Mouse (Mus musculus) midbrain, embryonic 11.5 days (tissue): ENCODE data around the gene Ip6k1. TPM values are rescaled to one million over a fixed set of nuclear protein-coding genes. Genes with fewer than 3 reads are reported as not detected.

Source experiments
- ATAC-seq: fragments of 200-750 bp; cut with Nextera tagmentation; 2 replicates; pipeline ENCODE4 v1.8.0; 2017; ENCODE audit warnings: moderate TSS enrichment, moderate library complexity; ENCODE audit not compliant: low FRiP score
- DNase-seq: peaks from one replicate; pipeline ENCODE4 v3.0.0; 2015; ENCODE audit warnings: low spot score; ENCODE audit errors: missing footprints
- H3K27ac ChIP-seq: fragments of 300-500 bp; sonication (generic); 2 replicates; pipeline ENCODE4 v1.5.1; 2014; ENCODE audit warnings: low read depth, low read length
- H3K27me3 ChIP-seq: fragments of 300-500 bp; sonication (generic); 2 replicates; pipeline ENCODE4 v1.6.1; 2014; ENCODE audit warnings: mild to moderate bottlenecking, low read length, moderate library complexity, mixed read lengths; ENCODE audit not compliant: control insufficient read depth, insufficient read depth
- H3K36me3 ChIP-seq: fragments of 300-500 bp; sonication (generic); 2 replicates; pipeline ENCODE4 v1.6.1; 2014; ENCODE audit warnings: mild to moderate bottlenecking, low read length, moderate library complexity, mixed read lengths; ENCODE audit not compliant: control insufficient read depth, insufficient read depth
- H3K4me1 ChIP-seq: fragments of 300-500 bp; sonication (generic); 2 replicates; pipeline ENCODE4 v1.6.1; 2014; ENCODE audit warnings: low read length; ENCODE audit not compliant: control insufficient read depth, insufficient read depth
- H3K4me2 ChIP-seq: fragments of 300-500 bp; sonication (generic); 2 replicates; pipeline ENCODE4 v1.6.1; 2014; ENCODE audit warnings: mild to moderate bottlenecking, moderate library complexity
- H3K4me3 ChIP-seq: fragments of 300-500 bp; sonication (generic); 2 replicates; pipeline ENCODE4 v1.5.1; 2014; ENCODE audit warnings: low read depth, low read length
- H3K9ac ChIP-seq: fragments of 300-500 bp; sonication (generic); 2 replicates; pipeline ENCODE4 v1.6.1; 2014; ENCODE audit warnings: low read length
- H3K9me3 ChIP-seq: fragments of 300-500 bp; sonication (generic); 2 replicates; pipeline ENCODE4 v1.6.1; 2016; ENCODE audit warnings: low read length; ENCODE audit not compliant: control insufficient read depth
- WGBS: fragments of 180-500 bp; shearing (Covaris S2); extraction: QIAGEN DNeasy Blood & Tissue Kit; methylation state at CpG from one replicate; pipeline ENCODE4 v1.1.7; 2014; 5-methylcytosine and 5-hydroxymethylcytosine counted together
- polyA plus RNA-seq: library from polyadenylated mRNA; unstranded; fragments of >200 nt; fragmentation: Nextera tagmentation; extraction: Ambion mirVana; gene quantifications from 2 replicates; pipeline ENCODE4 v1.2.1, GENCODE M21; 2014

Gene Ip6k1
- polyA plus RNA-seq, 1 experiment from 2014 or later: 34.8 TPM

DNA sequence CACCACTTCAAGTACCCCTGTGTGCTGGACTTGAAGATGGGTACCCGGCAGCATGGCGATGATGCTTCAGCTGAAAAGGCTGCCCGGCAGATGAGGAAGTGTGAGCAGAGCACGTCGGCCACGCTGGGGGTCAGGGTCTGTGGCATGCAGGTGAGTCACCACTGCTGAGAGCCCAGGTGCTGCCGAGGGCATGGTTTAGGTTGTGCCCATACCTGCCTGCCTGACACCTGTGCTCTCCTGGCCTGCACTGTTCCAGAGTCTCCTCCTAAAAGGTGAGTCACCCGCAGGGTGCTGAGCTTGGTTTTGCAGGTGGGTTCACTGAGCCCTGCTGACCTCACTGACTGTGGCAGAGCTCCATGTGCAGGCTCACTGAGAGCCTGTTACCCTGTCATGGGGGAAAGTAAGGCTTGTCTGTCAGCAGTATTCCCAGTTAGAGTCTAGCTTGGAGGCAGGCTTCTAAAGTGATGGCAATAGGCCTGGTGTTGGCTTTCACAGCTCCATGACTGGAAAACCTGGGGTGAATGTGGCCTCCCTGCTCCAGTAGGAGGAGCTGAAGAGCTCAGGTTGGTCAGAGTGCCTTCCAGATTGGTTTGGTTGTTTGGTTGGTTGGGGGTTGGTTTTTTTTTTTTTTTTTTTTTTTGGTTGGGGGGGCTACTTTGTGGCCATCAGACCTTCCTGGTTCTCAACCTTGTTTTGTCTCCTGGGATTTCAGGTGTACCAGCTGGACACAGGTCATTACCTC, 42.6 kb downstream of the Ip6k1 start:
- Histone ChIP-seq H3K27ac (no peak overlapping the region), H3K27me3 (no peaks in the 10 kb centered on the region), H3K9me3 (no peaks in the 10 kb centered on the region), H3K4me3 (no peak overlapping the region), H3K9ac (no peak overlapping the region), H3K4me2 (no peak overlapping the region), H3K36me3 (peaks cover 15% of the 10 kb centered on the region), H3K4me1 (peaks cover 14% of the 10 kb centered on the region)
- DNase-seq: no peak
- WGBS: 97% methylated on average over 8 of the region's 8 CpGs
- ATAC-seq: no peak

GRCm38 (mm10) chr9:108046582-108046981, 44.3 kb downstream of the Ip6k1 start:
- WGBS: 82% methylated on average over 4 of the region's 4 CpGs
- peaks cover 14% of the 10 kb centered on the region for H3K36me3 ChIP-seq

DNA sequence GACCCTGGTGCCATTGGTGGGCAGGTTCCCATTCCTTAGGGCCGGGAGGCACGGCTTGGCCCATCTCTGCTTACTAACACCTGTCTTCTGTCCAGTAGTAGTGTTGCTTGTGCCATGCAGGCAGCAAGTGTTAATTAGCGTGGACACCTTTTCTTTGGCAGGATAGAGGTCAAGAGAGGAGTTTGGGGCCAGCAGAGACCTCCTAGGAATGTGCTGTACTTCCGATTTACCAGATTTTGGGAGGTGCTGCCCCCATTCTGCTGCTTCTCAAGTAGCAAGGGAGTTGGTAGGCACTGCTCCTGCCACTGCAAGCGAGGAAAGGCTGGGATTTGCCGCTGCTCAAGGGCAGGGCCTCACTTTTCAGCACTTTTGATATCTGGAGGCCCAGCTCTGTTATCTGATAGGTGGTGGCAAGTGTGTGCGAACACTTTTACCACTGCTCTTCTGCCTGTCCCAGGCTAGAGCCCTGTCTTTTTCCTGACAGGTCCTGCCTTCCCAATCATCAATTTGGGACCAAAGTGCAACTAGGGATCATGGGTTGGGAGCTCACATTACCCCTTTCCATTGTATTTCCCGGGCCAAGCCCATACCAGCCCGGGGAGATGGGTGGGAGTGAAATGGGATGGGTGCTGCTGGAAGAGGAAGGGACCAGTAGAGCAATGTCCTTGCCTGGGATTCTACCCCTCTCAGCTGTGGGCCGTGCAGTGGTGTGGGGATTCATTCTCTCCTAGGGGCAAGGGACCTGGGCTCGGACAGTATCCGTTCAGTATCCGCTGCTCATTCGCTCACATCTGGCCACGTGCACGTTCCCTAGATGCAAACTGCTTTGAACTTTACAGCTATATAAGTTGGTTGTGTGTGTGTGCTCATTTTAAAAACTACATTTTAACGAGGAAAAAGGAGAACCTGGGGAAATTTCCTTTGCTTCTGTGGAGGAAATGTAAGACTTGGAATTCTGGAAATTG, 45.6 kb downstream of the Ip6k1 start:
- Histone ChIP-seq H3K27ac (peak overlapping the region; percentile 48; the same call in 1 of the 2 replicates), H3K4me2 (peak overlapping the region; percentile 87), H3K36me3 (peaks cover 14% of the 10 kb centered on the region), H3K27me3 (no peaks in the 10 kb centered on the region), H3K4me1 (peaks cover 14% of the 10 kb centered on the region), H3K9me3 (no peaks in the 10 kb centered on the region), H3K9ac (peak overlapping the region; percentile 58; the same call in 1 of the 2 replicates), H3K4me3 (peak overlapping the region; percentile 76)
- 48% methylated on average over 17 of the region's 17 CpGs for WGBS
- no peak for ATAC-seq
- DNase-seq: peak; percentile 84

More at GRCm38 (mm10) chr9:108046582-108046981, 44.3 kb downstream of the Ip6k1 start:
- Histone ChIP-seq H3K4me1 (peaks cover 14% of the 10 kb centered on the region), H3K4me3 (no peak overlapping the region), H3K9ac (no peak overlapping the region), H3K4me2 (no peak overlapping the region), H3K27me3 (no peaks in the 10 kb centered on the region), H3K9me3 (no peaks in the 10 kb centered on the region), H3K27ac (no peak overlapping the region)
- DNase-seq (no peak), ATAC-seq (no peak)

- H3K4me3 ChIP-seq: peak overlapping the region; percentile 76
- ATAC-seq: no peak; the same call in 1 of the 2 replicates
- H3K9me3 ChIP-seq: no peaks in the 10 kb centered on the region
- peaks cover 14% of the 10 kb centered on the region for H3K36me3 ChIP-seq
- H3K27ac ChIP-seq: peak overlapping the region; percentile 48; the same call in 1 of the 2 replicates
- WGBS: 1% methylated on average over 19 of the region's 19 CpGs
- no peaks in the 10 kb centered on the region for H3K27me3 ChIP-seq
- DNase-seq: peak; percentile 91
- peaks cover 17% of the 10 kb centered on the region for H3K4me1 ChIP-seq
- H3K4me2 ChIP-seq: peak overlapping the region; percentile 87
- peak overlapping the region; percentile 58 for H3K9ac ChIP-seq
These were observed 46.3 kb downstream of the Ip6k1 start for GRCm38 (mm10) chr9:108048566-108048955.

DNA sequence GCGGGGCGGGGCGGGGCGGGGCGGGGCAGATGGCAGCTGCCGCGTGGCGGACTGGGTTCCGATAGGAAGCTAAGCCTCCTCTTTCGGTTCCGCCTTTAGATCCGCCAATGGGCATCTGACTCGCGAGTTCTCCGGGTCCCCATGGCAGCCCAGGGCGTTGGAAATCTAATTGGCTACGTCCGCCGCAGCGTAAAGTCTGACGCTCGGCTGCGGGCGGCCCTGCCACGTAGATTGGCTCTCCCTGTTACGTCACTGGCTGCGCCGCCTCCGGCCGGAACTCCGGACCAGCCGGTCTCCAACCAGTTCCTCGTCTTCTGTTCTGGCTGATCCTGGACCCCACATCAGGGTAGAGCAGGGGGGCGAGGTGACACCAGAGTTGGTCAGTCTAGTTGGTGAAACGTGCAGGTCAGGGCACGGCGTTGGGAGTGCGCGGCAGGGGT, 46.7 kb downstream of the Ip6k1 start, which contains the start of gene Gmppb:
Gmppb (plus strand) TSS at position 227 of the 440 bp plus-strand sequence.
- peak within 1 kb of the TSS; percentile 48 for H3K27ac ChIP-seq
- H3K36me3 ChIP-seq: peaks cover 14% of the 10 kb centered on the region
- peaks cover 17% of the 10 kb centered on the region for H3K4me1 ChIP-seq
- H3K27me3 ChIP-seq: no peaks in the 10 kb centered on the region
- under 1% methylated on average over 39 of the region's 39 CpGs for WGBS
- H3K4me2 ChIP-seq: peak within 1 kb of the TSS; percentile 87
- ATAC-seq: peak; percentile 96
- peak; percentile 99 for DNase-seq
- H3K9me3 ChIP-seq: no peaks in the 10 kb centered on the region
- peak within 1 kb of the TSS; percentile 75 for H3K9ac ChIP-seq
- H3K4me3 ChIP-seq: peak within 1 kb of the TSS; percentile 76

DNA sequence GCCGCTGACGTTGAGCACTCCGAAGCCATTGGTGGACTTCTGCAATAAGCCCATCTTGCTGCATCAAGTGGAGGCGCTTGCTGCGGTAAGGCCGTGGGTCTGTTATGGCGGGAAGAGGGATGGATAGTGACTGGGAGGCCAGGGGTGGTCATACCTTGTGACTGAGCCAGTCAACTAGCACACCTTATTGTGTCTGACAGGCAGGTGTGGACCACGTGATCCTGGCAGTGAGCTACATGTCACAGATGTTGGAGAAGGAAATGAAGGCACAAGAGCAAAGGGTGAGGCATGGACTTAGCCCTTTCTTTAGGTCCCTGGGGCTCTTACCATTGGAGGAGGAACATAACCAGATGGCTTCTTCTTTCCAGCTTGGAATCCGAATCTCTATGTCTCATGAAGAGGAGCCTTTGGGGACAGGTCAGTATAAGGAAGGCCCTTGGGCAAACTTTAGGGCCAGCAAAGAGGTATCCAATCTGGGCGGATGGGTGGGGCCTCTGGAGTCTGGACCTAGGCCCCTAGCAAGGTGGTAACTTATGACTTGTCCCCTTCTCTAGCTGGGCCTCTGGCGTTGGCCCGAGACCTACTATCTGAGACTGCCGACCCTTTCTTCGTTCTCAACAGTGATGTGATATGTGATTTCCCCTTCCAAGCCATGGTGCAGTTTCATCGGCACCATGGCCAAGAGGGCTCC, 47.4 kb downstream of the Ip6k1 start:
- peaks cover 17% of the 10 kb centered on the region for H3K4me1 ChIP-seq
- 42% methylated on average over 15 of the region's 15 CpGs for WGBS
- peaks cover 16% of the 10 kb centered on the region for H3K36me3 ChIP-seq
- peak overlapping the region; percentile 75 for H3K9ac ChIP-seq
- no peaks in the 10 kb centered on the region for H3K27me3 ChIP-seq
- H3K27ac ChIP-seq: 0 out of 2 replicates have a peak overlapping the region, but pooled peaks have one; percentile 14
- H3K4me3 ChIP-seq: peak overlapping the region; percentile 76
- H3K9me3 ChIP-seq: no peaks in the 10 kb centered on the region
- DNase-seq (no peak), ATAC-seq (no peak)
- peak overlapping the region; percentile 87 for H3K4me2 ChIP-seq

DNA sequence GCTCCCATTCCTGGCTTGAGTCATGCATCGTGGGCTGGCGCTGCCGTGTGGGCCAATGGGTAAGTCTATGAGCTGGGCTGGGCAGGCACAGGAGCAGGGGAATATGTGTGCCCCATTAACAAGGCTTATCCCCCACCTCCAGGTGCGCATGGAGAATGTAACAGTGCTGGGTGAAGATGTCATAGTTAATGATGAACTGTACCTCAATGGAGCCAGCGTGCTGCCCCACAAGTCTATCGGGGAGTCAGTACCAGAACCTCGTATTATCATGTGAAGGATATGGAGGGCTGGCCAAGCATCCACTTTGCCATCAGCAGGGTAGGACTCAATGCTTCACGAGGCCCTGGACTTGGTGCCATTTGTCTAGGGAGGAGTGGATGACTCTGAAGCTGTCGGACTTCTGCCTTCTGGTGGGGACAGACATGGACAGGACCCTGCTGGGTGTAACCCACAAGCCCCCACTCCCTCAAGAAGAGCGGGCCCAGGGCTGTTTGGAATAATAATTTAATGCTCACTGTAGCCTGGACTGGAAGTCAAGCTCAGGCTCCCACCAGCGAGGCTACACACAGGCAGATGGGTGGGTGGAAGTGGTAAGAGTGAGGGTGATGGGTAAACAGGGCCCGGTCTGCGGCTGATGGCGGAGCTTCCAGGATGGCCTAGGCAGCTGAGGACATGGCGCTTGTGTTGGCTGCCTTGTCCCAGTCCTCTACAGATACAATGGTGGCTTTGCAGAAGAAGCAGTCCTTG, 49.1 kb downstream of the Ip6k1 start:
- Histone ChIP-seq H3K36me3 (peaks cover 8% of the 10 kb centered on the region; the same call in 1 of the 2 replicates), H3K9me3 (no peaks in the 10 kb centered on the region), H3K4me3 (no peak overlapping the region), H3K4me1 (peaks cover 17% of the 10 kb centered on the region), H3K27ac (no peak overlapping the region), H3K27me3 (no peaks in the 10 kb centered on the region), H3K9ac (no peak overlapping the region), H3K4me2 (no peak overlapping the region)
- DNase-seq (no peak), ATAC-seq (no peak)
- 92% methylated on average over 15 of the region's 15 CpGs for WGBS

GRCm38 (mm10) chr9:108051931-108052220, 49.6 kb downstream of the Ip6k1 start:
- DNase-seq (no peak), ATAC-seq (no peak)
- H3K27ac ChIP-seq: no peak overlapping the region
- H3K4me1 ChIP-seq: peaks cover 17% of the 10 kb centered on the region
- H3K4me3 ChIP-seq: no peak overlapping the region
- H3K4me2 ChIP-seq: no peak overlapping the region
- H3K27me3 ChIP-seq: no peaks in the 10 kb centered on the region
- no peak overlapping the region for H3K9ac ChIP-seq
- H3K36me3 ChIP-seq: peaks cover 8% of the 10 kb centered on the region; the same call in 1 of the 2 replicates
- 83% methylated on average over 4 of the region's 4 CpGs for WGBS
- no peaks in the 10 kb centered on the region for H3K9me3 ChIP-seq
